Mouse (Mus musculus): ENCODE data around the gene Gtpbp1.

- TF ChIP-seq CTCF (conservative IDR thresholded peaks at IDR 0.05 in 1 of 2, IDR thresholded peaks at IDR 0.05 in 1 of 2; ENCODE audit: low read depth in 2 of 2, low read length in 2 of 2) (no peak), POLR2A (IDR thresholded peaks at IDR 0.05; ENCODE audit: low read depth, low read length) (0 out of 2 replicates have a peak, but pooled peaks have one; percentile 5), POLR2AphosphoS2 (IDR thresholded peaks at IDR 0.05; ENCODE audit: low read depth, low read length) (no peak), MXI1 (IDR thresholded peaks at IDR 0.05; ENCODE audit: low read depth, low read length) (no peak), CHD1 (IDR thresholded peaks at IDR 0.05; ENCODE audit: low read depth, low read length) (no peak), TCF12 (IDR thresholded peaks at IDR 0.05; ENCODE audit: low read depth, low read length) (no peak), JUND (conservative IDR thresholded peaks at IDR 0.05; ENCODE audit: low read depth, low read length) (no peak), HCFC1 (IDR thresholded peaks at IDR 0.05; ENCODE audit: low read depth, low read length) (no peak), CHD2 (IDR thresholded peaks at IDR 0.05; ENCODE audit: low read length) (no peak), TBP (conservative IDR thresholded peaks at IDR 0.05; ENCODE audit: low read depth, low read length) (no peak), UBTF (IDR thresholded peaks at IDR 0.05; ENCODE audit: low read depth, low read length) (no peak), RAD21 (IDR thresholded peaks at IDR 0.05; ENCODE audit: low read depth, low read length) (no peak), BHLHE40 (IDR thresholded peaks at IDR 0.05; ENCODE audit: low read depth, low read length) (no peak)
Observed at GRCm38 (mm10) chr15:79742706-79743023, 52.0 kb downstream of the Gtpbp1 start.

Measured in CH12.LX (cell line).